ENCODE assay signal across 18 mouse cellular contexts in the genomic region with DNA sequence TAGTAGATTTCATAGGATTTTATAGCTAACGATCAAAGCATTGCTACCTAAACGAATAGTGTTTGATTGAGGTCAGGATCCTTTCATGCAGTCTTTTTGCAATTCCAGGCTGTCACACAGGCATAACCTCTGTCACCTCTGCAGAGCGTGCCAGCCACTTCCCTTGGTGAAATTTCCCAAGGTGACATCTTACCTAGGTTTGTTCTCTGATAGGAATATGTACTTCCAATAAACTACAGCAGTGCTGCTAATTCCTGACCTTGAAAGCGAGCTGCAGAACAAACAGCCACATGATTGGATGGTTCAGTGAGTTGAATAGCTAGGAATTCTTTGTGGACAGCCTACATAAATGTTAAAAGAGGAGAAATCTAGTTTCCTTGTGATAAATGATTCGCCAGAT.
"Had no signal": no experiment of that assay in that cellular context is flagged by ENCODE, and none has a peak within 500 bp of the region (broad histone marks: within the 10 kb centered on the region; RNA-seq: fewer than 3 reads in every experiment).

No protein-coding gene starts in this region.

- ATAC-seq: forebrain, postnatal 0 days; hindbrain, postnatal 0 days; intestine, embryonic 16.5 days; liver, embryonic 12.5 days had no signal

- DNase-seq: forebrain, postnatal 0 days; gastrocnemius, postnatal 14 days; gastrocnemius, postnatal 36 days; heart, adult 18-20 months; heart, postnatal 14 days; heart, postnatal 36 days; layer of hippocampus, adult 9-11 months; layer of hippocampus, postnatal 36 days; left cerebral cortex, postnatal 4 days had no signal

- H3K27me3 ChIP-seq: heart, embryonic 13.5 days; heart, embryonic 15.5 days; hindbrain, embryonic 13.5 days; hindbrain, embryonic 15.5 days; limb, embryonic 13.5 days; limb, embryonic 15.5 days; liver, embryonic 12.5 days had no signal
